Mouse (Mus musculus) limb, embryonic 13.5 days (tissue): ENCODE results near the gene Tspan15. TPM values are rescaled to one million over a fixed set of nuclear protein-coding genes. Genes with fewer than 3 reads are reported as not detected.

Experiments
- ATAC-seq: fragments of 200-750 bp; cut with Nextera tagmentation; 2 replicates; pipeline ENCODE4 v1.8.0; 2017; ENCODE audit warnings: low read depth, moderate number of reproducible peaks, moderate TSS enrichment; ENCODE audit not compliant: low FRiP score
- H3K27ac ChIP-seq: fragments of 300-500 bp; sonication (generic); 2 replicates; pipeline ENCODE4 v1.5.1; 2015; ENCODE audit warnings: inconsistent platforms, mild to moderate bottlenecking, moderate library complexity
- H3K27me3 ChIP-seq: fragments of 300-500 bp; sonication (generic); 2 replicates; pipeline ENCODE4 v1.6.1; 2015; ENCODE audit warnings: mild to moderate bottlenecking, inconsistent platforms
- H3K36me3 ChIP-seq: fragments of 300-500 bp; sonication (generic); 2 replicates; pipeline ENCODE4 v1.6.1; 2015; ENCODE audit warnings: inconsistent platforms, mild to moderate bottlenecking, moderate library complexity
- H3K4me1 ChIP-seq: fragments of 300-500 bp; sonication (generic); 2 replicates; pipeline ENCODE4 v1.6.1; 2015; ENCODE audit warnings: inconsistent platforms
- H3K4me2 ChIP-seq: fragments of 300-500 bp; sonication (generic); replicated peaks from 2 replicates; pipeline ENCODE4 v1.6.1; 2015; ENCODE audit warnings: inconsistent platforms, mild to moderate bottlenecking, moderate library complexity
- H3K4me3 ChIP-seq: fragments of 300-500 bp; sonication (generic); 2 replicates; pipeline ENCODE4 v1.5.1; 2015; ENCODE audit warnings: moderate library complexity, mild to moderate bottlenecking, inconsistent platforms
- H3K9ac ChIP-seq: fragments of 300-500 bp; sonication (generic); 2 replicates; pipeline ENCODE4 v1.6.1; 2015; ENCODE audit warnings: mild to moderate bottlenecking, inconsistent platforms
- H3K9me3 ChIP-seq: fragments of 300-500 bp; sonication (generic); 2 replicates; pipeline ENCODE4 v1.6.1; 2016; ENCODE audit warnings: inconsistent platforms
- WGBS: fragments of 180-500 bp; shearing (Covaris S2); methylation state at CpG from one replicate; pipeline ENCODE4 v1.1.7; 2015; 5-methylcytosine and 5-hydroxymethylcytosine counted together
- polyA plus RNA-seq: library from polyadenylated mRNA; unstranded; fragments of >200 nt; fragmentation: Nextera tagmentation; extraction: Ambion mirVana; gene quantifications from 2 replicates; pipeline ENCODE4 v1.2.1, GENCODE M21; 2015

Gene Tspan15
- polyA plus RNA-seq, 1 experiment from 2014 or later: 15.6 TPM

- Histone ChIP-seq H3K4me1 (no peaks in the 10 kb centered on the region), H3K9ac (no peak overlapping the region), H3K27me3 (peaks cover 11% of the 10 kb centered on the region; the same call in 1 of the 2 replicates), H3K4me3 (no peak overlapping the region), H3K4me2 (no peak overlapping the region), H3K9me3 (no peaks in the 10 kb centered on the region), H3K27ac (no peak overlapping the region), H3K36me3 (no peaks in the 10 kb centered on the region)
- no peak for ATAC-seq
- 69% methylated on average over 6 of the region's 6 CpGs for WGBS
These were observed 48.5 kb downstream of the Tspan15 start for GRCm38 (mm10) chr10:62182471-62183014.

DNA sequence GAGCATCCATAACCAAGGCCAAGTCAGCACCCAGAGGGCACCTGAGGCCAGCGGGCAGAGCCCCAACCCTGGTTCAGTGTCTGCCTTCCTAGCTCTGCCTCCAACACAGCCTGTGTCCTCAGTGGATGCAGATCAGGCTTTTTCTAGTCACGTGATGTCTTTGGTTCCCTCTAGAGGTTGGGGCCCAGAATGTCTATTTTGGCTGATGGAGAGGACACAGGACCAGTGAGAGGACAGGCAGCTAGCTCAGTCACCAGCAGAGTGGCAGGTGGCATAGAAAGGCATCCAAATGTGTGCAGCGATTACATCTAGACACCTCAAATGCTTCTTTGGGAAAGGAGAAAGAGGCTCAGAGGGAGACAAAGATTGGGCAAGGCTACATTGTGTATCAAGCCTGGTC lies 49.4 kb downstream of the Tspan15 start:
- H3K27me3 ChIP-seq: peaks cover 11% of the 10 kb centered on the region; the same call in 1 of the 2 replicates
- H3K36me3 ChIP-seq: no peaks in the 10 kb centered on the region
- H3K4me3 ChIP-seq: no peak overlapping the region
- H3K9ac ChIP-seq: no peak overlapping the region
- H3K27ac ChIP-seq: no peak overlapping the region
- no peaks in the 10 kb centered on the region for H3K4me1 ChIP-seq
- no peak overlapping the region for H3K4me2 ChIP-seq
- ATAC-seq: no peak
- WGBS: 52% methylated on average over 3 of the region's 3 CpGs
- no peaks in the 10 kb centered on the region for H3K9me3 ChIP-seq

DNA sequence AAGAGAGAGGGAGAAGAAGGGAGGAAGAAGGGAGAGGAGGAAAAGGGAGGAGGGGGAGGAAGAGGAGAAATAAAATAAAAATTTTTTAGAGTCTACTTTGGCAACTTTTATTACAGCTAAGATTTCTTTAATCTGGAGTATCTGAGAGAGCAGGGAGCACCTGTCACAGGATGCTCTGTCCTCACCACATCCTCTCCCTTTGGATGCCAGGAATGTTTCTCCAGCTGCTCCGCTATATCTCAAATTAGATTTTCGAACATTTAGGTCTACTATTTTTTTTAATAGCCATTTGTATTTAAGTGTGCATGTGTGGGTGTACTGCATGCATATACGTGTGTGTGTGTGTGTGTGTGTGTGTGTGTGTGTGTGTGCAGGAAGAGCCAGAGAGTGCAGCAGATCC lies 51.1 kb downstream of the Tspan15 start:
- no peak overlapping the region for H3K27ac ChIP-seq
- H3K9ac ChIP-seq: no peak overlapping the region
- ATAC-seq: no peak
- H3K36me3 ChIP-seq: no peaks in the 10 kb centered on the region
- H3K4me2 ChIP-seq: no peak overlapping the region
- no peak overlapping the region for H3K4me3 ChIP-seq
- 86% methylated on average over 3 of the region's 3 CpGs for WGBS
- H3K27me3 ChIP-seq: peaks cover 9% of the 10 kb centered on the region; the same call in 1 of the 2 replicates
- no peaks in the 10 kb centered on the region for H3K4me1 ChIP-seq
- H3K9me3 ChIP-seq: no peaks in the 10 kb centered on the region

- Histone ChIP-seq H3K4me2 (no peak overlapping the region), H3K27me3 (0 out of 2 replicates have a peak, but pooled peaks cover 8% of the 10 kb centered on the region), H3K27ac (no peak overlapping the region), H3K4me1 (peaks cover 5% of the 10 kb centered on the region; the same call in 1 of the 2 replicates), H3K9ac (no peak overlapping the region), H3K36me3 (no peaks in the 10 kb centered on the region), H3K4me3 (no peak overlapping the region), H3K9me3 (no peaks in the 10 kb centered on the region)
- no peak for ATAC-seq
- 56% methylated on average over 15 of the region's 15 CpGs for WGBS
These were observed 56.3 kb downstream of the Tspan15 start for GRCm38 (mm10) chr10:62174533-62175313.

- Histone ChIP-seq H3K4me3 (no peak overlapping the region), H3K9me3 (no peaks in the 10 kb centered on the region), H3K27ac (no peak overlapping the region), H3K27me3 (0 out of 2 replicates have a peak, but pooled peaks cover 8% of the 10 kb centered on the region), H3K4me1 (peaks cover 5% of the 10 kb centered on the region; the same call in 1 of the 2 replicates), H3K9ac (no peak overlapping the region), H3K36me3 (no peaks in the 10 kb centered on the region), H3K4me2 (no peak overlapping the region)
- 37% methylated on average over 9 of the region's 9 CpGs for WGBS
- ATAC-seq: no peak
These were observed 57.1 kb downstream of the Tspan15 start for GRCm38 (mm10) chr10:62173941-62174448.

DNA sequence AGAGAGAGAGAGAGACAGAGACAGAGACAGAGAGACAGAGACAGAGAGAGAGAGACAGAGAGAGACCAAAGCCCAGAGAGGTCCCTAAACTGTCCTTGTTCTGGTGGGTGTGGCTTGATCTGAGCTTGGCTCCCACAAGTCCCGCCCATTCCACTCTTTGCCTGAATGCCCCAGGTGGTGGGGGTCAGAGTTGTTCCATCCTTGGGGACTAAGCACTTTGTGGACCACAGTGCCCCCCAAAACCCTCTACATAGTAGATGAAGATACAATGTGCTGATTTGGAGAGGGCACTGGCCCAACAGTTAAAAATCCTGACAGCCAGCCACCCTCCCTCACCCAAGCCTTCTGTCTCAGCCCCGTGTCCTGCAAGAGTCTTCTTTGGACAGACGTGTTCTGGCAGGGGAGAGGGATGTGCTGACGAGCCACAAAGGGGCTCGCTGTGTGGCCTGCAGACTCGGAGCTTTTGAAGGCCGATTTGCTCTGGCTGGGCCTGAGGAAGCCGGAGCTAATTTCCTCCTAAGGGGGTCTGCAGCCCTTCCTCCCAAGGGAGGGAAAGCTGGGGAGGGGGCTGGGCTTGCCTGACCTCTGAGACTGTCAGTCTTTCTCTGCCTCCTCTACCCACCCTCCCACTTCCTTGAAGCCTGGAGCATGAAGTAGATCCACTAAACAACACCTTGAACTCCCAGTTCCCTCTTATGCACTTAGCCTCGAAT lies 58.1 kb downstream of the Tspan15 start:
- WGBS: 5% methylated on average over 9 of the region's 9 CpGs
- Histone ChIP-seq H3K9ac (no peak overlapping the region), H3K4me1 (peaks cover 5% of the 10 kb centered on the region; the same call in 1 of the 2 replicates), H3K36me3 (no peaks in the 10 kb centered on the region), H3K27ac (no peak overlapping the region), H3K27me3 (0 out of 2 replicates have a peak, but pooled peaks cover 8% of the 10 kb centered on the region), H3K4me2 (no peak overlapping the region), H3K9me3 (no peaks in the 10 kb centered on the region), H3K4me3 (no peak overlapping the region)
- no peak for ATAC-seq

GRCm38 (mm10) chr10:62162410-62162809 lies 68.6 kb downstream of the Tspan15 start:
- WGBS: 56% methylated on average over 10 of the region's 10 CpGs
- no peak overlapping the region for H3K4me2 ChIP-seq
- no peak for ATAC-seq
- H3K27me3 ChIP-seq: no peaks in the 10 kb centered on the region
- no peak overlapping the region for H3K9ac ChIP-seq
- H3K9me3 ChIP-seq: no peaks in the 10 kb centered on the region
- no peak overlapping the region for H3K4me3 ChIP-seq
- no peaks in the 10 kb centered on the region for H3K36me3 ChIP-seq
- H3K4me1 ChIP-seq: no peaks in the 10 kb centered on the region
- H3K27ac ChIP-seq: no peak overlapping the region

- no peak for ATAC-seq
- WGBS: 60% methylated on average over 7 of the region's 7 CpGs
- Histone ChIP-seq H3K9ac (no peak overlapping the region), H3K36me3 (no peaks in the 10 kb centered on the region), H3K4me2 (no peak overlapping the region), H3K9me3 (no peaks in the 10 kb centered on the region; the same call in 1 of the 2 replicates), H3K4me1 (no peaks in the 10 kb centered on the region), H3K27me3 (peaks cover 15% of the 10 kb centered on the region), H3K27ac (no peak overlapping the region), H3K4me3 (no peak overlapping the region)
These were observed 81.1 kb downstream of the Tspan15 start for GRCm38 (mm10) chr10:62149929-62150328.

DNA sequence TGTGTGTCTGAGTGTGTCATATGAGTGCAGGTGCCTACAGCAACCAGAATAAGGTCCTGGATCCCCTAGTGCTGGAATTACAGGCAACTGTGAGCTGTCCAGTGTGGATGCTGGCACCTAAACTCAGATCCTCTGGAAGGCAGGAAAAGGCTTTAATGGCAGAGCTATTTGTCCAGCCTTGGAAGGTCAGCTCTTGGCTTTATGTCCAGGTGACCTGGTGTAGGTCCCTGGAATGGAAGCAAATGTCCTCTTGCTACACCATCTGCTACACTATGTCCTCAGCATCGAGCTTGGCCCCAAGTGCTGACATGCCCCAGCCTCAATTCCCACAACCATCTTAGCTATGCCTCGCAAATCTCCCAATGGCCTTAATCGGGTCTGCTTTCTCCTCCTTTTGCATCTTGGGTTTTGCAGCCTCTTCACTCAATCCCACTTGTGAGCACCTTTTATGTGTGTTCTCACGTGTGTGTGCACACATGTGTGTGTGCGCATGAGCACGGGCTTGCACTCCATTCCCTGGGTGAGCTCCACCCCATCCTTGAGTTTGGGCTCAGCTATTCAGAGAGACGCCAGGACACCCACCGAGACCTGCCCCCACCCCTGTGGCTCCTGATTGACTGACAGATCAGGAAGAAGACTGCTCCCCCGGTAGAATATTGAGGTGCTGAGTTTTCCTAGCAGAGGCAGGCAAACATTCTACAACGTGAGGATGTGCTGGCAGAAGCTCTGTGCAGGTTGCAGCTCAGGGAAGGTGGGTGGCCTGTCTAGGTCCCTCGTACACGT lies 83.4 kb downstream of the Tspan15 start:
- Histone ChIP-seq H3K9me3 (no peaks in the 10 kb centered on the region), H3K27ac (no peak overlapping the region), H3K9ac (no peak overlapping the region), H3K36me3 (no peaks in the 10 kb centered on the region), H3K4me1 (no peaks in the 10 kb centered on the region), H3K27me3 (peaks cover 23% of the 10 kb centered on the region), H3K4me2 (no peak overlapping the region), H3K4me3 (no peak overlapping the region)
- ATAC-seq: no peak
- 62% methylated on average over 12 of the region's 12 CpGs for WGBS

DNA sequence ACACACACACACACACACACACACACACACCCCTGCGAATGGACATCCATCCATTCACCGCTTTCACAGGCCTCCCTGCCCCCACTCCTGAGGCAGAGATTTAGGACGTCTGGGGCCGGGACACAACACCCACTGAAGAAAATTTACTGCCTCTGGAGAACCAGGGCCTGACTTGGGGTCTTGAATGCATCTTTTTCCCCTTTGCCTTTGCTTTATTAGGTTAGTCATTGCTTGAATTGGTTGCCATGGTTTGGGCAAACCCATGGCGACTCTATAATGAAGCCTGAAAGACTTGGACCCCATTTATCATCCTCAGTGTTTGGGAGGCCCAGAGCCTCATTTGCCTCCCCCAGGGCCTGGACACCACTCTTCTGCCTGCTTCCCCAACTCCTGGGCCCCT lies 85.1 kb downstream of the Tspan15 start:
- no peak overlapping the region for H3K27ac ChIP-seq
- 61% methylated on average over 5 of the region's 5 CpGs for WGBS

DNA sequence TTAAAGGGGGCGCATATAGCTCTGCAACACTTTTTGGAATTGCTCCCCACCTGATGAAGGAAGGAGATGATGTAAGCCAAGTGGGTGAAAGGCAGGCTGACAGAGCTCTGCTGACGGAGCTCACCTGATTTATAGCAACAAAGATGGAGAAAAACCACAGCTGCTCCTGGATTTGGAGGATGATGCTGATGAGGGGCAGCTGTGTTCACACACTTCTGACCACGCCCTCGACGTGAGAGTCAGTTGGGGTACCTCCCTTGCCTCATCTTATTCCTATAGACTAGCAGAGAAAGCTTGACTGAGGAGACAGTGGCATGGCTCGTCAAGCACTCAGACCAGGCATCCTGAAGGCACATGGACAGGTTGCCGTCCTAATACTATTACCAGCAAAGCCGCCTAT lies 87.2 kb downstream of the Tspan15 start, which contains the start of gene Fam241b:
Gene Fam241b (minus strand): TSS at position 101 of the 400 bp plus-strand sequence.
- H3K4me3 ChIP-seq: no peak within 1 kb of the TSS
- no peak for ATAC-seq
- H3K9me3 ChIP-seq: no peaks in the 10 kb centered on the region
- no peaks in the 10 kb centered on the region for H3K36me3 ChIP-seq
- H3K4me1 ChIP-seq: no peaks in the 10 kb centered on the region
- no peak within 1 kb of the TSS for H3K9ac ChIP-seq
- WGBS: 56% methylated on average over 8 of the region's 8 CpGs
- no peak within 1 kb of the TSS for H3K4me2 ChIP-seq
- peaks cover 25% of the 10 kb centered on the region for H3K27me3 ChIP-seq
- no peak within 1 kb of the TSS for H3K27ac ChIP-seq

More for the DNA sequence above, 85.1 kb downstream of the Tspan15 start:
- Histone ChIP-seq H3K36me3 (no peaks in the 10 kb centered on the region), H3K27me3 (peaks cover 26% of the 10 kb centered on the region), H3K9ac (no peak overlapping the region), H3K4me1 (no peaks in the 10 kb centered on the region), H3K4me2 (no peak overlapping the region), H3K9me3 (no peaks in the 10 kb centered on the region), H3K4me3 (no peak overlapping the region)
- no peak for ATAC-seq
